Mouse (Mus musculus) CD4-positive, CD25-positive, alpha-beta regulatory T cell, adult 2 months (primary cell): Measurements from ENCODE around the gene Tspan17.

Experiments used
- DNase-seq: peaks from one replicate; pipeline ENCODE4 v3.0.0-alpha.2; 2012; ENCODE audit warnings: low read depth, low spot score

Tspan17 gene

GRCm38 (mm10) chr13:54805134-54805838 is 16.1 kb downstream of the Tspan17 start:
- DNase-seq = no peak

GRCm38 (mm10) chr13:54806434-54806976 is 17.3 kb downstream of the Tspan17 start:
- DNase-seq = no peak

- DNase-seq = no peak
Measured at GRCm38 (mm10) chr13:54808067-54808466, 18.9 kb downstream of the Tspan17 start.

- no peak for DNase-seq
Measured at GRCm38 (mm10) chr13:54811476-54811875, 22.3 kb downstream of the Tspan17 start.

GRCm38 (mm10) chr13:54813381-54813780 is 24.2 kb downstream of the Tspan17 start:
- no peak for DNase-seq

- no peak for DNase-seq
Measured at GRCm38 (mm10) chr13:54818399-54819254, 29.4 kb downstream of the Tspan17 start.

GRCm38 (mm10) chr13:54821106-54821505 is 31.9 kb downstream of the Tspan17 start:
- no peak for DNase-seq

GRCm38 (mm10) chr13:54821931-54822330 is 32.8 kb downstream of the Tspan17 start:
- no peak for DNase-seq

- no peak for DNase-seq
Measured at GRCm38 (mm10) chr13:54824111-54824931, 35.1 kb downstream of the Tspan17 start.

GRCm38 (mm10) chr13:54827992-54828391 is 38.8 kb downstream of the Tspan17 start:
- no peak for DNase-seq

GRCm38 (mm10) chr13:54828508-54828907 is 39.3 kb downstream of the Tspan17 start:
- no peak for DNase-seq

GRCm38 (mm10) chr13:54829450-54829849 is 40.3 kb downstream of the Tspan17 start:
- no peak for DNase-seq

GRCm38 (mm10) chr13:54836351-54837030 is 47.3 kb downstream of the Tspan17 start:
- DNase-seq = no peak

- no peak for DNase-seq
Measured at GRCm38 (mm10) chr13:54837061-54837460, 47.9 kb downstream of the Tspan17 start.

- no peak for DNase-seq
Measured at GRCm38 (mm10) chr13:54837471-54837889, 48.3 kb downstream of the Tspan17 start.

- DNase-seq = no peak
Measured at GRCm38 (mm10) chr13:54838540-54838939, 49.4 kb downstream of the Tspan17 start.

GRCm38 (mm10) chr13:54839211-54839610 is 50.0 kb downstream of the Tspan17 start:
- no peak for DNase-seq

GRCm38 (mm10) chr13:54844579-54844978 is 55.4 kb downstream of the Tspan17 start:
- DNase-seq = no peak
